Mouse (Mus musculus) embryo, embryonic 10.5 days (tissue): ENCODE measurements around the gene Diaph2.
"Not testable (repeated sequence)": the region's sequence is repeated elsewhere in the genome, so short reads cannot be mapped to it uniquely, and the experiment has no call there.

ENCODE experiments used
- DNase-seq: peaks from one replicate; pipeline ENCODE4 v3.0.0-alpha.2; 2015; ENCODE audit warnings: low spot score

Diaph2 gene

DNA sequence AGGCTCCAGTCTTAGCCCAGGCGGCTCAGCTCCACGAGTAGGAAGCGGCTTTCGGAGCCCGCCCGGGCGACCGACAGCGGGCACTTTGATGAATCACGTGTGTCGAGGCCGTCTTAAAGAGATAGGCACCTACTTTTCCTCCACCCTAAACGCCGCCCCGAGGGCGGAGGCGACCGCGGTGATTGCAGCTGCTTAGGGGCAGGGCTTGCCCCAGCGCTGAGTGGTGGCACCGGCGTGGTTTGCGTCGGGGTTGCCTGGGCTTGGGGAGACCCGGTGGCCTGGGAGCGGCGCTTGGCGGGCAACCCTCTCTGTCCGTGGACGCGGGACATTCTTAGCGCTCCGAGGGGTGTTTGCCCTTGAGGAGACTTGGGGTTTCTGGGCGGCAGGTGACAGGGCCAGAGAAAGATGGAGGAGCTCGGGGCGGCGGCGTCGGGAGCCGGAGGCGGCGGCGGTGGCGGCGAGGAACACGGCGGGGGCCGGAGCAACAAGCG, at the start of gene Diaph2:
Diaph2 (plus strand) TSS at position 172 of the 491 bp plus-strand sequence.
- DNase-seq: peak; percentile 80

DNA sequence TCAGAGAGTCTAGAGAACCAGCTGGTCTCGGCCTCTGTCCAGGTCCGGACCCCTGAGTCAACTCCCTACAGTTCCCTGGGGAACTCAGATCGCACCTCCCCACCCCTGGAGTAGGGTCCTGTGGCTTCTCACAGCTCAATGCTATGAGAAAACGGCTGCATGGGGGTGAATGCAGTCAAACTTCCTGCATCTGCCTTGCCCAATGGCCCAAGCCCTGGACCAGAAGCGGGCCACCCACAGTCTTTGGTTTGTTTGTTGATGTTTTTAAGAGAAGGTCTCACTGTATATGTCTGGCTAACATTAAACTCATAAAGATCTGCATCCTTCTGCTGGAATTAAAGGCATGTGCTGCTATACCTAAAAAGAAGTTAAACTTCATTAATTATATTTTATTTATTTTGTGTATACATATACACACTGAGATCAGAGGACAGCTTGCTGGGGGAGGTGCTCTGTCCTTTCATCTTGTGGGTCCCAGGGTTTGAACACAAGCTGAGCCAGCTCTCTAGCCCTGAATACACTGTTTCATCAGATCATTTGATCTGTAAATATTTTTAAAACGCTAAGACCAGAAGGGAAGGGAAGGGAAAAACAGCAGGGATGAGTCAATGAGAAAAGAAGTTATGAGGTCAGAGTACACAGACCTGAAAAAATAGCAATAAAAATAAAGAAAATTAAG, 47.8 kb upstream of the Diaph2 start:
- no peak for DNase-seq

DNA sequence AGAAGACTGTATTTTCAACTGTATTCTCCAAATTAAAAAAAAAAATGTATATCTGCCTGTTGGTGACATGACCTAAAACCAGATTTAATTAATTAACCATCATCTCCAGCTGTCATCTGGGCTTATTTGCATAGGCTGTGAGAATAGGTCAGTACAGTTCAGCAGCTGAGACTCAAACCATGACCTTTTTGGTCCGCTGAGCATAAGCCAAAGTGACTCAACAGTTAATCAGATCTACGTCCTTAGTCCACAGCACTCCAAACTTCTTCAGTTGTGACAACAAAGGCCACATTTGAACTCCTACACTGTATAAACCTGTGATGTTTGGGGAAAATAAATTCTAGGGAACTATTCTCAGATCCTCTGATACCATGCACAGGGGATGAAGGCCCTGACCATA, 39.9 kb upstream of the Diaph2 start:
- DNase-seq: no peak

DNA sequence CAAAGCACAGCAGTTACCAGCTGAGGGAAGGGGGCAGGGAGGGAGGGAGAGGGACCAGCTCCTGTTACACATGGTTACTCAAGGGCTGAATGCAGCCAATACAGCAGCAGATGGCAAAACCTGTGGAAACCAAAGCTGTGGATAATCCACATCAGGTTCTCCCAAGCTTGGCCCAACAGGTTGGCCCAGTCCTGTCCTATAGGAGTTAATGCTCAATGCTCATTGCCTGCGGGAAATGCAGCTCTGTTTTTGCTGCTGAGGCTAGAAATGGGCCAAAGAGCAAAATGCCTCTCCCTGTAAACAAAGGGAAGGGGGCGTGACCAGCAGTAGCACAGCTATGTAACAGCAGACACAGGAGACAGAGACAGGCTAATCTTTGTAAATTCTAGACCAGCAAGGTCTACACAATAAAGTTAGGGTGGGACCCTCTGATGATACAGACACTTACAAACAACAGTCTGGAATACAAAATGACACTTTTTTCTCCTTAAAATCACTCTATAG, 20.8 kb upstream of the Diaph2 start:
- DNase-seq: no peak

DNA sequence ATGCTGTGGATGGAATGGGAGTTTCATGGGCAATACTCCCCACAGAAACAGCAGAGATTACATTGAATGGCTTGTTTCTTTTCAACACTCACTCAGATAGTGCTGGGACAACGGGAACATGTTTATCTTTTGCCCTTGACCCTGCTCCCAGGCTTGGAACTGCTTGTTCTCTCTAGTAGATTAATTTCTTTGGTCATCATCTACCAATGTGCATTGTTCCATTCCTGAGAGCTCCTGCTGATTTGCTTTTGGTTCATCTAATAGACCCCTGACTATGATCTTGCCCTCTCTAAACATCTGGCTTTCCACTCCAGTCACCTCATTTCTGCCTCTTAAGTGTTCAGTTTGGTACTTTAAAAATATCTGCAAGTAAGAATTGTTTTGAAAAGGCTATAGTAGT, 13.0 kb upstream of the Diaph2 start:
- no peak for DNase-seq

DNA sequence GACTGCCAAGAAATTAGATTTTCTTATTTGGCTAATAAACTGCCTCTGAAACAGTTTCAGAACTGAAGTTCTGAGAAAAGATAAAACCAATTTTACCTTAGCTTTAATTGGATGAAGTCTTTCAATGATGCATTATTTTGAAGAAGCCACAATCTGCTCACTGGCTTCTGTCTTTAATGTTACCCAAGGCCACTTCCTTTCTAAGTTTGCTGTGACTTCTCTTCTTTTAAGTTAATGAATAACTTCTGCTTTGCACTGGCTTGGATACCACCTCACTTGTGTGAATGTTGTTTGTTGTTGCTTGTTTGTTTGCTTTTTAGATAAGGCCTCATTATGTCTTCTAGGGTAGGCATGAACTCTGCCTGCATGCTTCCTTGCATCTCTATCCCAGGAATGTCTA, 10.3 kb upstream of the Diaph2 start:
- no peak for DNase-seq

DNA sequence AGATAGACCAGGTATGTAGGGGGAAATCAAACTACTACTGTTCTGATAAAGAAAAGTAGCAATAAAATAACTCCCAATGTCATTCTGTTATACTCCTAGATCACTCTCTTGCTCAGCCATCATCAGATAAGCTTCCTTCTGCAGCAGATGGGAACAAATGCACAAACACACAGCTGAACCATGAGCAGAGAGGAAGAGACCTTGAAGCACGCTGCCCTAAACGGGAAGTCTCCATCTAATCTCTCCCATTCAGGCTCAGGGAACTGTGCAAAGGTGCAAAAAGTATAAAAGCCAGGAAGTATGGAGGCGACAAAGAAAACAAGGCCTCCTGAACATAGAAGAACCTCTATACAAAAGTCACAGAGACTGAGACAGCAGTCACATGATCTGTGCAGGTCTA, 6.6 kb upstream of the Diaph2 start:
- DNase-seq: no peak

DNA sequence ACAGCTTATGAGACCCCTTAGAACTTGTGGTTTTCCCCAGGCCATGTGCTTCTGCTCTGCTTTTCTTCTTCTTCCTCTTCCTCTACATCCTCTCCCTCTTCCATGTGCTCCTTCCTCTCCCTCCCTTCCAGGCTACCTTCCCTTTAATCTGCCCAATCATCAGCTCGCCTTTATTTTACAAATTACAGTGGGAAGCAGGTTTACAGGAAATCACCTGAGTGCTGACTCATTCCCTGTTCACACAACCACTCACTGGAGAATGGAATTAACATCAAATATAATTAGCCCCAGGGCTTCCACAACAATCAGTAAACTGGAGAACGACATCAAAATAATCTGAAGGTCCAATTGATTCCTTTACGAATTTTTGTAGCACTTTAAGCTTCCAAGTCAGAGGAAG, 3.6 kb upstream of the Diaph2 start:
- DNase-seq: no peak

DNA sequence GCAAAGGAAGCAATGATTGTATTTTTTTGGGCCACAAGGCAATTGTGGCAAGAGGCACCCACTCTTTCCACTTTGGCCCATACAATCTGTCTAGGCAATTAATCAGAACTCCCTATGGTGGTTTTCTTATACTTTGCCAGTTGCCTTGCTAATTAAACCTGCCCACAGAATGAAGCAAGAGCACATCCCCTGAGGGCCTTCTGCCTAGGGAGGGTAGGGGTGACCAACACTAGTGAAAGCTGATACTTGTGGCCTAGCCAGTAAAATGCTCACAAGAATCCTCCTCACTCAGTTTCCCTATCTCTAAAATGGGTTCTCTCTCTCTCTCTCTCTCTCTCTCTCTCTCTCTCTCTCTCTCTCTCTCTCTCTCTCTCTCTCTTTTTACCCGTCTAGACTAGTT, 440 bp upstream of the Diaph2 start:
- DNase-seq: no peak

DNA sequence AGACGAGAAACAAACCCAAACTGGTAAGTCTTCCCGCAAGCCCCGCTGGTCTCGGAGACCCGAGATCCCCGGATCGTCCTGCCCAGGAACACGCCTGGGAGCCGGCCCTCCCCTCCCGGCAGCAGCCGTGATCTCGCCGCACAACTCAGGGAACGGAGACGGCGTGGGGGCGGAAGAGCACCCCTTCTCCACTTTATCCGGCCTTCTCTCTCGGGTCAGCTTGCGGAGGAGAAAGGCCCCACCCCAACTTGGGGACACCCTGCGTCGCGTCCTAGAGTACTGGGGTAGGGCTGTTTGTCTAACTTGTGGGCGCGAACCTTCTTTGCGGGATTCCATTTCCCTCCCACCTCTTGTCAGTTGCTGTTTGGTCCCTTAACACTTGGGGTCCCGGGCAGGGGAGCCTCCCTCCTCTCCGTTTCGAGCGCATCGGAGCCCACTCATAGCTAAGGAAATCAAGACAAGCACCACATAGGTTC, 590 bp downstream of the Diaph2 start:
- peak; percentile 24 for DNase-seq

DNA sequence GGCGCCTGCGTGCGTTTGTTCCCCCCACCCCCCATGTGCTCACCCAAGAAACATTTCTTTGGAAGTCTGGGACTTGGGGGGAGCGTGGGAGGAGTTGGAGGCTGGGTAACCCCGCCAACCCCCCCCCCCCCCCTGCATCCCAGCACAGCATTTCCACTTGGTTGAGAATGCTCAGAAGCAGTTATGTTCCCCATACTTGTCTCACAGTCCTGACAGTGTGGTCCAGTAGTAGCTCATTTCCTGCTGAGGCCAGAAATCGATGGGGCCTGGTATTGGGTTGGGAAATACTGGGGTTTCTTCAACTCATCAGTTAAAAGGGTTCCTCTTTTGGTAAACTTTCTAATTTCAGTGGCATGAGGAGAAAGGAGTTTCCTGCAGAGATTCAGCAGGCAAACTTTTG, 1.1 kb downstream of the Diaph2 start:
- DNase-seq: no peak

DNA sequence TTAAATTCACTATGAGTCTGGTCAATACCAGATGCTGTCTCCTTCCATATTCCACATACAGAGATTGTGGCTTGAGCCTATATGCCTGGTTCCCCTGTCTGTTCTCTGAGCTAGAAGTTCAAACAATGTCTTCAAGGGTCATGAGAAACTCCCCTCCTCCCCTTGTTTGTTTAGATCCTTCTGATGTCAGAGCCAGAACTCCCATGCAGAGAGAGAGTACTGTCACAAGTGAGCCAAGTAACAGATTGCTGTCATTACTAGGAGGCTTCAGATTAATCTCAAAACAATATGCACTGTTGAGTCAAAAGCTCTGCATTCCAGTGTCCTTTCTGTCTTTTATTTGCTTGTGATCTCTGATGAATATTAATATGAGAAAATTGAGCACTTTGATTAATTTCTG, 7.1 kb downstream of the Diaph2 start:
- DNase-seq: no peak

DNA sequence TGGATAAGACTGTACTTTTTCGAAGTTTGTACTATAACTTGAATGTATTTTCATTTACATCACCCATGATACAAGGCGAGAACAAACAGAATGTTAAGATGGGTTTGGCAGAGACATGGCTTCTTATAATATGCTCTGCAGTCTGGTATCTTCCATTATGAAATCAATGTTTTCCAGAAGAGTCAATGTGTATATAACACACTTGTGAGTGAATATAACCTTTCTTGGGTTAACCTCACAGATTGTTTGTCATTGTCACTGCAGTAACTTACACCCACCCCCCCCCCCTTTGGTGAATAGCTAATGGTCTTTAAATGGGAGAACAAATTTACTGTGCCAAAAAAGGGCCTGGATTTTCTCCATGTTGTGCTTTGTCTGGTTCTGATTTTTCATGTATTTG, 13.1 kb downstream of the Diaph2 start:
- no peak for DNase-seq

DNA sequence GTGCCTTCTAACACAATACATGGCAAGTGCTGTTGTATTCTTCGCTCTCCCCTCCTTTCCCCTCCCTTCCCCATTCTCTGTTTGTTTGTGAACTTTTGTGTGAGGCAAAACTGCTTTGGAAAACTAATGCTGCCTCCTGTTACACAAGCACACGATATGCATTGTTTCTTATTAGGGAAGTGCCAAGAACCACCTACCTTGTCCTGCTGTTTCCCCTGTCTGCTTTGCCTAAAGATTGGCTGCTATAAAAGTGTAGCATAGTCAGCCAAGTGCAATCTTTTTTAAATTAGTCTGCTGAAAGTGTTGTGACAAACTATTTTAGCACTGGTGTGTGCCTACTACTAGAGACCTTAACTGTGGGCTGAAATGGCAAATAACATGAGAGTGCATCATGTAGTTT, 15.8 kb downstream of the Diaph2 start:
- no peak for DNase-seq

DNA sequence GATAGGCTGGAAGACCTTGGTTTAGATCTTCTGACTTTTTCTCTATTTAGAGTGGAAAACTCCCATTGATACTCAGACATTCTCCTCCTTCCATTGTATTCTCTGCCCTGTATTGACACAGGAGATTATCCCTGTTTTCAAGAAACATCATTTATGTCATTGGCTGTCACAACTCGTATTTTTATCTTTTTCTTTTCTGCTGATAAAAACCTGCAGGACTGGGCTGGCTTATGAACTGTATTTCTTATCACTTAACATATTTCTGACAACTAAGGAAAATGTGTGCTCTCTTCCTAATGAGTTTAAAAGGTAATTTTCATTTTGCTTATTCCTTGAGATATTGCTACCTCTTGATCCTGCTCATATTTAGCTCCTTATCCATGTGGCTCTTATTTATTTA, 17.3 kb downstream of the Diaph2 start:
- no peak for DNase-seq

DNA sequence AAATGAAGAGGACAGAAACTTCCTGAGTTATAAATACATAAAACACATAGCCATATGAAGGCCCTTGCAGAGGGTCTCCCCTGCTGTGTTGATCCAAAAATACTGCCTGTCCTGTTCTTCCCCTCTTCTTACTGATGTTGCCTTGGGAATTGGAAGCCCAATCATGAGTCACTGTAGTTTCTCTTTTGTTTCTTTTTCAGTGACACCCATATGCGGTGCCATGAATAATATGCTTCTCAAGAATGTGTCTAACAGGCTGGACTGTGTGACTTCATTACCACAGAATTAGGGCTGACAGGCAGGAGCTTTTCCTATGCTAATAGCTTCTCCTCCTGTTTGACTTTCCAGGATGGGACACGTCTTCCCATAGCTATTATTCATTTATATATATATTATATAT, 21.1 kb downstream of the Diaph2 start:
- no peak for DNase-seq

DNA sequence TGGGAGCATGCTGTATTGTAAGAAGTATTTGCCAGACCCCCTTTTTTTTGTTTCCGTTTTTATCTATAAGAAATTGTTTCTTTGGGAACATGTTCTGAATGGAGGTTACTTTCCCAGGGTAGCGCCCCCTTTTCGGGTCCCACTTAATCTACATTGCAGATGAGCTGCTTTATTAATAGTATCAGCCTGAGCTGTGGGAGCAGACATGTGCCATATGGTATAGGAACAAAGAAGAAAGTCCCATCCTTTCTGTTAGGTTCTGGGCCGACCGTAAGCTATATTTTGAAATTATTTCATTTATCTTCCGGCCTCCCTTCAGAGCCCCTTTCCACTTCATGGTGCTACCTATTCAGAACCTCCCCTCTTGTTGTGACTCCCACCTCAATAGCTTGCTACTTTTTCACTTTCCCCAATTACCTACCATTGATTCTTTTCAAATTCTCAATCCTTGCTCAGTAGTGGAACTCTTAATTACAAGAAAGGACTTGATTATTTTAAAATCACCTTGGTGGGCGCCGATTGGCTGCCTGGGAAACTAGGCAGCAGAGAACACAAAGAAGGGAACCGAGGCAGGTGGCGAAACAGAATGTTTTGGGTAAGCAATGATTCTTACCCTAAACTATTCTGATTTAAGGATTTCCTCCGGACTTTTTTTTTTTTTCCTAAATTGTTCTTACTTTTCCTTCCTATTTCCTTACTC, 24.2 kb downstream of the Diaph2 start:
- no peak for DNase-seq

DNA sequence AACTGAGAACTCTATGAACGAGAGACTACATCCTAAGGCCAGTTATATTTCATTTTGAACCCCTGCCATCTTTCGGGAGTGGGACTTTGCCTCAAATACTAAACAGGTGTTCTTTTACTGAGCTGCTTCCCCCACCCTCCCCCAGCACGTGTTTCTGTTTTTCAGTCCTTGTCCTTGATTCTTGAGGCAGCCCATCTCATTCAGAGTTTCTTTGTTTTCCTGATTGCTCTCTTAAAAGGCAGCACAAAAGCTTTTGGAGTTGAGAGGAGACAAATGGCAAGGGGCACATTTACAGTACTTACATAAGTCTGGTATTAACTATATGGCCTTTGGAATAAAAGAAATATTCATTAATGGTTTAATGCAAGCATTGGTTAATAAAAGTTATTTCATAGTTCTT, 24.9 kb downstream of the Diaph2 start:
- no peak for DNase-seq

DNA sequence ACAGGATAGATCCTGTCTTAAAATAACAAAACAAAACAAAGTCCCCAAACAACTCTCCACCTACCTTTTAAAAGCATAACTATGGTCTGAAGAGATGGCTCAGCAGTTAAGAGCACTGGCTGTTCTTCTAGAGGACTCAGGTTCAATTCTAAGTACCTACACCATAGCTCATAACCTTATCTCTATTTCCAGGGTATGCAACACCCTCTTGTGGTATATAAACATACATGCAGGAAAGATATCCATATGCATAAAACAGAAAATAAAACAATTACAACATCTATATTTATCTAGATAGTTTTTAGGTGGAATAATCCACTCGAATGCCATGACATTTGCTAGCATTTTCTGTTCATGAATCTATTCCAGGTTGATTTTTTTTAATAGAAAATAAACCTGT, 27.2 kb downstream of the Diaph2 start:
- no peak for DNase-seq

DNA sequence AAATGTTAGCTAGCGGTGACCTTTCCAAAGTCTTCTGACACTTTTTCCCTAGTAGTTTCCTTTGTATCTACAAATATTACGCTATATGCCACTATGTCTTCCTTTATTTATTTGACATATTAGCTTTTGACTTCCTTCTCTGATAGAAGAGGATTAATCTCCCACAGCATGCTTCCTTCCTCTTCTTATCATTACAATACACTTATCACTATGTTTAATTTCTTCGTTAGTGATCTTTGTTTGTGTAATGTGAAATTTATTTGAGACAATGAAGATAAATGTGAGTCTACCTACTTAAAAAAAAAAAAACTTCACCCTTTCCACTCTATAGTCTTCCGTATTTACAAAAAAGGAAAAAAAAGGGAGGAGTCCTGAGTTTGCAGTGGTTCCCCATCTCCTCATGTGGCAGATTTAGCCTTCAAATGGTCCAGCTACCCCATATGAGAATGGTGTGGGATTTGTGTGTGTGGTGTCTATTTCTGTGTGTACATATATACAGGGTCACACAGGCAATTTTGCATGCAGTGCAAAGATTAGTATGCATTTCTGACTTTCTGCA, 27.9 kb downstream of the Diaph2 start:
- no peak for DNase-seq

DNA sequence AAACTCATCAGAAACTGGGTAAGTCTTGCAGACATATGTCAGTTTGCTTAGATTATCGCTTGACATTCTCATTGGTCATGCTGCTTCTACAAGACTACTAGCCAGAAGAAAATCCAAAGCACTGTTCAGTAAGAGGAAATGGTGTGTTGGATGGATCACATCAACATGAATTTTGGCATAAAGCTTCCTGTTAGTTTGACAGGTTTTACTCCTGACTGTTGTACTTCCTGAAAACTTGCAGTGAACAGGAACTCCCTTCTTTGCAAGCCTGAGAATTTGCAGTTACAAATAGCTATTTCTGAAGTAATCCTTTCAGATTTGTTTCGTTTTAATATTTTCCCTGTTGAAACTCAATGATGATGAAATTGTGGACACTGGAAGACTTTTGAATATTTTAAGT, 32.3 kb downstream of the Diaph2 start:
- no peak for DNase-seq

DNA sequence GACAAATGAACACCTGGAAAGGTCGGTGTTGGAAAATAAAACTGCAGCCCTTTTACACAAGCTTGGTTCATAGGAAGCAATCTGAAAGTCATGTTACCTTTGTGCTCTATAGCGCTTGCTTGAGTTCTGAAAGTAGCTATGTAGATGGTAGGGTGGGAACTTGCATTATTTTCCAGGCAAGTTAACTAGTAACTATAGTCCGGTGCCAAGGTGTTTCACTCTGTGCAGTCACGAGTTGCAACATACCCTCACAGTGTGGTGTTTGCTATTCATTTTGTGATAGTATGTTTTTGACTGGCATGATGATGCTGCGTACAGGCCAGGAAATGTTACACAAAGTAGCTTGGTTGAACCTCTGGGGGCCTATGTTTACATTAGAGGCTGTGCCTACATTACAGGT, 34.5 kb downstream of the Diaph2 start:
- no peak for DNase-seq

DNA sequence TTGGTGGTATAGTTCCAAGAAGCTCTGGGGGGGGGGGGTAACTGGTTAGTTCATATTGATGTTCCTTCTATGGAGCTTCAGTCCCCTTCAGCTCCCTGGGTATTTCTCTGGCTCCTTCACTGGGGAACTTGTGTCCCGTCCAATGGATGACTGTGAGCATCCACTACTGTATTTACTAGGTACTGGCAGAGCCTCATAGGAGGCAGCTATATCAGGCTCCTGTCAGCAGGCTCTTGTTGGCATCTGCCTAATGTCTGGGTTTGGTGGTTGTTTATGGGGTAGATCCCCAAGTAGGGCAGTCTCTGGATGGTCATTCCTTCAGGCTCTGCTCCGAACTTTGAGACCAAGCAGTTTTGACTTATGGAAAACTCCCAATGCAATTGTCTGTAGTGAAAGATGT, 50.4 kb downstream of the Diaph2 start:
- not testable (repeated sequence) for DNase-seq
